Mouse (Mus musculus): ENCODE measurements at regions not wholly inside any gene's neighbourhood (a gene's known extent, or its start where the extent isn't known, plus 50 kb on each side); places are given as distances from the start of the nearest gene placed in this dataset.
A peak's percentile ranks its signal among the peaks of the same experiment; 100 is the strongest.

DNA sequence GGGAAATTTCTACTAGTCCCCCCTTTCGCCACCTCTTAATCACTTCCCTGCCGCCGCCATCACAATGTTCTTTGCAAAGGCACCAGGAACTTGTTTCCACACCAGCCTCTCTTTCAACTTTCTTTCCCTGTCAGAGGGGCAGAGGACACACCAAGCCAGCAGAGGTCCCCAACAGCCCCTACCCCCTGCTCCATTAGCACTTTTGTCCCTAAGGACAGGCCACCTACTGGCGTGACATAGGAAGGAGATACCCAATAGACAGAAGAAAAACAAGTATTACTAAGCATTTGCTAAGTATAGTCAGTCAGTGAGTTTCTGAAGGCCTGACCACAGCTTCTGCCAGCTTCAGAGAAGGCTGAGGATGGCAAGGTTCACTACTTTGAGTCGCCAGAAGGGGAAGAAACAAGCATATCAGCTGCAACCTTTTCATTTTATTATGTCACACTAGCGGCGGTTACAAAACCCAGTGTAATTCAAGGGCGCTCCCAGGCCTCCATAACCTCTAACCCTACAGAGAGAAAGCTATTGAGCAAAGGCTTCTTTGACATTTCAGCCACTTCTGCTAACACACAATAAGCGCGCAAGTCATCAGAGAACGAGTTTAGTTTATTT lies 255.9 kb downstream of the Lmo4 start:
- TF ChIP-seq POLR2A (IDR thresholded peaks at IDR 0.05; ENCODE audit: borderline replicate concordance, control insufficient read depth, low read depth, low read length), result no peak
- TF ChIP-seq CTCF (IDR thresholded peaks at IDR 0.05; ENCODE audit: control insufficient read depth, insufficient read depth, low read length), result 0 out of 2 replicates have a peak, but pooled peaks have one; percentile 29
- no peaks in the 10 kb centered on the region; the same call in none of the 2 replicates for H3K4me1 ChIP-seq (ENCODE audit: control insufficient read depth, insufficient read depth, low read length)
- H3K4me3 ChIP-seq (replicated peaks; ENCODE audit: control insufficient read depth, low read depth, low read length), result no peak overlapping the region
- WGBS, result 48% methylated on average over 11 of the region's 11 CpGs
- peak overlapping the region; percentile 87 for H3K27ac ChIP-seq (ENCODE audit: control insufficient read depth, insufficient read depth, low read depth, low read length, poor library complexity)

DNA sequence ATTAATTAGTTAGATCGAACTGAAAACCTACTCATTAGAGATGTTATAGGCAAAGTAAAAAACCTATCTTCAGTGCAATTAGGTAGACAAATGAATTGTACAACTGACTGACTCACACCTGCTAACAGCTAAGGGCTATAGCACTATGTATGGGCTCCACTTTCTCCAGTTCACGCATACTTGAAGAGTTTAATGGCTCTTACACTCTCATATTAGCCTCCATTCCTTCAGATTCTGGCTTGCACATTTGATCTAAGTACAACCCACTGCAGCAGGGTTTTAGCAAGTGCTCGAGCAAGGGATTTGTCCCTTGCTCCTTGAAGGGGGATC lies 257.1 kb downstream of the Lmo4 start:
- Histone ChIP-seq H3K27ac (ENCODE audit: control insufficient read depth, insufficient read depth, low read depth, low read length, poor library complexity) (no peak overlapping the region), H3K4me1 (ENCODE audit: control insufficient read depth, insufficient read depth, low read length) (no peaks in the 10 kb centered on the region; the same call in none of the 2 replicates), H3K4me3 (replicated peaks; ENCODE audit: control insufficient read depth, low read depth, low read length) (no peak overlapping the region)
- WGBS, result 81% methylated on average over 3 of the region's 3 CpGs
- TF ChIP-seq CTCF (IDR thresholded peaks at IDR 0.05; ENCODE audit: control insufficient read depth, insufficient read depth, low read length) (no peak), POLR2A (IDR thresholded peaks at IDR 0.05; ENCODE audit: borderline replicate concordance, control insufficient read depth, low read depth, low read length) (no peak)

DNA sequence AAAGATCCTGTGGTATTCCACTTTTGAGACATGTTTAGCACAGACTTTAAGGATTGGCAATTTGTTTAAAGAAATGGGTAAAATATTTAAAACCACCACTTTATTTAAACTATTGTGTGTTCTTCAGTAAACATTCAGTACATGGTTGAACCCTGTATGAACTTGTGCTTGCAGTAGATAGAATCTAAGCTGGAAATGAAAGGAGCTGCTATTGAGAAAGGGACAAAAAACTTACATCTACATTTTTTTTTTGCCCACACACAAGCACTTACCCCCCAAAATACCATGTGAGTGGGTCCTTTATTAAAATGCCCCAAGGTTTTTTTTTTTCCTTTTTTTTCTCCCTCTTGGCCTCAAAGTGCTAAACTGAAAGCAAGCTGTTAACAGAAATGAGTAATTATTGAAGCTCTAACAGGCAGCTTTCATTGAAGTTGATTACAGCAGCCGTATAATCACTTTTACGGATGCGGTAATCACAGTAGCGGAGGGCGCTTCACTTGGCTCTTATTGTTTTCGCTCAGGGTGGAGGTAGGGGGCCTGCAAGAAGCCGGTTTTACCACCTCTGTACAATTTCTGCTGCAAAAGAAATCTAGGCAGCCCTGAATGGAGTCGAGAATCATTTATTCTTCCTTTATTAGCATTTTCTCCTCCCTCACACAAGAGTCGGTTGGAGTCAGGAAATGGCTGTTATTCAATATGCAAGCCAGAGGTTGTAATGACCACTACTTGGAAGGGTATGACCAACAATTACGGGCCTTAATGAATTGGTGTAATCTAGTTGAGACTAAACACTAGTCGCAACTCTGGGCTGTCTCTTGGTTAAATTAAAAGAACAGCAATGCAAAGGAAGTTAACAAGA lies 257.7 kb downstream of the Lmo4 start:
- no peak overlapping the region for H3K27ac ChIP-seq (ENCODE audit: control insufficient read depth, insufficient read depth, low read depth, low read length, poor library complexity)
- H3K4me1 ChIP-seq (ENCODE audit: control insufficient read depth, insufficient read depth, low read length), result no peaks in the 10 kb centered on the region; the same call in 1 of the 2 replicates
- TF ChIP-seq POLR2A (IDR thresholded peaks at IDR 0.05; ENCODE audit: borderline replicate concordance, control insufficient read depth, low read depth, low read length) (no peak), CTCF (IDR thresholded peaks at IDR 0.05; ENCODE audit: control insufficient read depth, insufficient read depth, low read length) (no peak)
- WGBS, result 67% methylated on average over 11 of the region's 11 CpGs
- H3K4me3 ChIP-seq (replicated peaks; ENCODE audit: control insufficient read depth, low read depth, low read length), result no peak overlapping the region

DNA sequence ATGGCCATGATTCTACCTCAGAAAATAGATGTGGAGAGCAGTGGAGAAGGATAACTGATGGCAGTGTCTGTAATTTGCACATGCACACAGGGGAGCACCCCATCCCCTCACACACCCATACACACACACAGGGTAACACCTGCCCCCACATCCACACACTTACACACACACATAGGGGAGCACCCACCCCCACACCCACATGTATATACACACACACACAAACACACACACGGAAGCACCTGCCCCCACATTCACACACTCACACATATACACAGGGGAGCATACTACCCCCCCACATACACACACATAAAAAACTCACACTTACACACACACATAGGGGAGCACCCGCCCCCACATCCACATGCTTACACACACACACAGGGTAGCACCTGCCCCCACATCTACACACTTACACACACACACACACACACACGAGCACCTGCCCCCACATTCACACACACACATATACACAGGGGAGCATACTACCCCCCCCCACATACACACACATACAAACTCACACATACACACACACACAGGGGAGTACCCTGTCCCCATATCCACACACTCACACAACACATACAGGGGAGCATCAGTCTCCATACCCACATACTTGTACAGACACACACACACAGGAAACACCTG lies 265.8 kb downstream of the Lmo4 start:
- Histone ChIP-seq H3K4me1 (ENCODE audit: control insufficient read depth, insufficient read depth, low read length) (no peaks in the 10 kb centered on the region; the same call in 1 of the 2 replicates), H3K4me3 (replicated peaks; ENCODE audit: control insufficient read depth, low read depth, low read length) (no peak overlapping the region), H3K27ac (ENCODE audit: control insufficient read depth, insufficient read depth, low read depth, low read length, poor library complexity) (no peak overlapping the region)
- TF ChIP-seq POLR2A (IDR thresholded peaks at IDR 0.05; ENCODE audit: borderline replicate concordance, control insufficient read depth, low read depth, low read length), result no peak
- no peak for TF ChIP-seq CTCF (IDR thresholded peaks at IDR 0.05; ENCODE audit: control insufficient read depth, insufficient read depth, low read length)
- WGBS, result 79% methylated on average over 3 of the region's 3 CpGs

DNA sequence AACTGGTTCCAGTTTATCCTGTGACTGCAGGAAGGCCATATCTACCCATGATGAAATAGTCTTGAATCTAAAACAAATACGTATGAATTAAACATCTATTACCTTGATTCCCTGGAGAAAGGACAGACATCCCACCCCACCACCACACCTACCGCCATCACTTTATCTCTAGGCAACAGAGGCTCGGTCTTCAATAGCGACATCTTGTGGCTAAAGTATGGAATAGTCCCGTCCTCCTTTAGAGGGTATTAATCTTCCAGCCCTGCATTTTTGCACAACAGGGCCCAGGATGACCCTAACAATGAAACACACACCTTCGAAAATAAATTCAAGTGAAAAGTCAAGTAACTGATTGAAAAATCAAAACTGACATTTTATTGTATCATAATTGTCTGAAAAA lies 279.7 kb downstream of the Lmo4 start:
- Histone ChIP-seq H3K27ac (ENCODE audit: control insufficient read depth, insufficient read depth, low read depth, low read length, poor library complexity) (no peak overlapping the region), H3K4me3 (replicated peaks; ENCODE audit: control insufficient read depth, low read depth, low read length) (no peak overlapping the region), H3K4me1 (ENCODE audit: control insufficient read depth, insufficient read depth, low read length) (no peaks in the 10 kb centered on the region)
- TF ChIP-seq CTCF (IDR thresholded peaks at IDR 0.05; ENCODE audit: control insufficient read depth, insufficient read depth, low read length), result peak; percentile 46
- TF ChIP-seq POLR2A (IDR thresholded peaks at IDR 0.05; ENCODE audit: borderline replicate concordance, control insufficient read depth, low read depth, low read length), result no peak
- 57% methylated on average over 6 of the region's 6 CpGs for WGBS

DNA sequence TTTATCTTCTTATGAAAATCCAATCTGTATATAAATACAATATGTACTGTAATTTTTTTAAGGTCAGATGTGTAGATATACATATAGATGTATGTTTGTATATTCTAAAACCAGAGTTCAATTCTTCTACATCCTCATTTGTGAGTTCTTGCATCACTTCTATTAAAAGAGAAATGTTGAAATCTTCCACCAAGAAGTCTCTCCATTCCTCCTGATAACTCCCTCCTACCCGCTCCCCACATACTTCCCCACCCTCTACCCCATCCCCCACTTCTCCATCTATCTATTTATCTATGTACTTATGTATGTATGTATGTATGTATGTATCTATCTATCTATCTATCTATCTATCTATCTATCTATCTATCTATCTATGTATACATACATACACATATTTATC lies 285.3 kb downstream of the Lmo4 start:
- H3K27ac ChIP-seq (ENCODE audit: control insufficient read depth, insufficient read depth, low read depth, low read length, poor library complexity), result no peak overlapping the region
- H3K4me3 ChIP-seq (replicated peaks; ENCODE audit: control insufficient read depth, low read depth, low read length), result no peak overlapping the region
- H3K4me1 ChIP-seq (ENCODE audit: control insufficient read depth, insufficient read depth, low read length), result no peaks in the 10 kb centered on the region
- TF ChIP-seq CTCF (IDR thresholded peaks at IDR 0.05; ENCODE audit: control insufficient read depth, insufficient read depth, low read length), result no peak
- no peak for TF ChIP-seq POLR2A (IDR thresholded peaks at IDR 0.05; ENCODE audit: borderline replicate concordance, control insufficient read depth, low read depth, low read length)
- WGBS, result 25% methylated on average over 1 of the region's 1 CpGs

DNA sequence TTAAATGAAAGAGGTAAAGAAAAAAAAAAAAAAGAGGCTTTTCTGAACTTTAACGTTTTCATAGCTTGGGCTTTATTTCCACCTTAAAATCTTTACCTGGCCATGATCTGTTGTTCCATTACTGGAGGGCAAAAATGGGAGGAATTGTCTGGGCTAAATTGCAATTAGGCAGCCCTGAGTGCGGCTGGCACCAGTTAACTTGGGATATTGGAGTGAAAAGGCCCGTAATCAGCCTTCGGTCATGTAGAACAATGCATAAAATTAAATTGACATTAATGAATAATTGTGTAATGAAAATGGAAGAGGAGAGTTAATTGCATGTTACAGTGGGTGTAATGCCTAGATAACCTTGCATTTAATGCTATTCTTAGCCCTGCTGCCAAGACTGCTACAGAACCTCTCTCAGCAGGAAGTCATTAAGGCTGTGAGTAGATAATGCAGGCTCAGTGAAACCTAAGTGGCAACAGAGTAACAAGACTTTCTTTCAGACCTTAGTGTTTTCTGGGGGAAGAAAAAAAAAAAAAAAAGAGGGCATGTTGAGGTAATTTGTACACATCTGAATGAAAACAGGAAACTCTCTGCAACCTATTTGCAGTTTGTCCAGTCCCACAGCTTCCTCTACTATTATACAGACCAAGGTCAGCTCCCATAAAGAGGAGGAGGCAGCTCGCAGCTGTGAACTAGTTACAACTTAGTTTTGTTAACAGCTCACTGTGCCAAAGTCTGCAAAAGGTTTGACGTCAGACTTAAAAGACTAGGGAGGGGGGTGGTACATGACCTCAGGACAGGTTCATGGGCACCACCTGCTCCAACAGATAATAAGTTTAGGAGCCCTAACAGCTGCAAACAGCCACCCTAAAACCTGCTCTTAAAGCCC lies 290.4 kb downstream of the Lmo4 start:
- TF ChIP-seq POLR2A (IDR thresholded peaks at IDR 0.05; ENCODE audit: borderline replicate concordance, control insufficient read depth, low read depth, low read length) (no peak), CTCF (IDR thresholded peaks at IDR 0.05; ENCODE audit: control insufficient read depth, insufficient read depth, low read length) (no peak)
- H3K4me1 ChIP-seq (ENCODE audit: control insufficient read depth, insufficient read depth, low read length), result no peaks in the 10 kb centered on the region; the same call in 1 of the 2 replicates
- no peak overlapping the region for H3K4me3 ChIP-seq (replicated peaks; ENCODE audit: control insufficient read depth, low read depth, low read length)
- 33% methylated on average over 6 of the region's 6 CpGs for WGBS
- H3K27ac ChIP-seq (ENCODE audit: control insufficient read depth, insufficient read depth, low read depth, low read length, poor library complexity), result 0 out of 2 replicates have a peak overlapping the region, but pooled peaks have one; percentile 12
